ENCODE assay signal across 10 mouse cellular contexts in genomic region chr1:151863797-151864147, GRCm38 (mm10).
DNase-seq lines count a peak whose midpoint lies in the region; ATAC-seq lines count a peak whose summit lies in the region.
"Had no signal": no experiment of that assay in that cellular context is flagged by ENCODE, and none has a peak within 500 bp of the region (broad histone marks: within the 10 kb centered on the region; RNA-seq: fewer than 3 reads in every experiment).

No protein-coding gene starts in this region.

- DNase-seq in forebrain, embryonic 11.5 days (ENCODE audit: low spot score): no peak
- DNase-seq in midbrain, embryonic 10.5 days (ENCODE audit: low spot score): no peak
- DNase-seq in midbrain, embryonic 14.5 days: no peak
- DNase-seq in kidney, postnatal 25 days: peak; percentile 46 to 51
- DNase-seq in testis, postnatal 10 days (ENCODE audit: low spot score): peak; percentile 74
- no peak for DNase-seq in layer of hippocampus, adult 11-12 months (ENCODE audit: low spot score)
- DNase-seq: thymus, postnatal 36 days had no signal

- no peaks in the 10 kb centered on the region for H3K27me3 ChIP-seq in forebrain, embryonic 13.5 days
- no peaks in the 10 kb centered on the region for H3K27me3 ChIP-seq in forebrain, embryonic 11.5 days (ENCODE audit: control insufficient read depth, insufficient read depth, low read length)
- H3K27me3 ChIP-seq in midbrain, embryonic 10.5 days (ENCODE audit: low read depth, poor library complexity, severe bottlenecking): no peaks in the 10 kb centered on the region
- no peaks in the 10 kb centered on the region for H3K27me3 ChIP-seq in midbrain, embryonic 14.5 days (ENCODE audit: control insufficient read depth, insufficient read depth, low read length)
- H3K27me3 ChIP-seq in forebrain, embryonic 16.5 days (replicated peaks; ENCODE audit: control insufficient read depth, insufficient read depth, low read length): no peaks in the 10 kb centered on the region
- H3K27me3 ChIP-seq: neural tube, embryonic 13.5 days had no signal

- ATAC-seq in forebrain, embryonic 13.5 days: 0 out of 2 replicates have a peak, but pooled peaks have one; percentile 30
- ATAC-seq in forebrain, embryonic 11.5 days (replicated peaks; ENCODE audit: low FRiP score): no peak
- no peak for ATAC-seq in midbrain, embryonic 14.5 days (ENCODE audit: low FRiP score, low TSS enrichment)
- ATAC-seq in forebrain, embryonic 16.5 days: no peak

- WGBS in forebrain, embryonic 13.5 days: 90% methylated on average over 12 of the region's 12 CpGs
- 92% methylated on average over 12 of the region's 12 CpGs for WGBS in forebrain, embryonic 11.5 days
- 95% methylated on average over 12 of the region's 12 CpGs for WGBS in midbrain, embryonic 10.5 days
- WGBS in midbrain, embryonic 14.5 days: 89% methylated on average over 12 of the region's 12 CpGs
- WGBS in forebrain, embryonic 16.5 days: 88% methylated on average over 12 of the region's 12 CpGs

- no peak overlapping the region for H3K4me2 ChIP-seq in forebrain, embryonic 13.5 days
- no peak overlapping the region for H3K4me2 ChIP-seq in forebrain, embryonic 11.5 days (ENCODE audit: low read depth, low read length, severe bottlenecking)
- no peak overlapping the region for H3K4me2 ChIP-seq in midbrain, embryonic 14.5 days (ENCODE audit: low read length)
- H3K4me2 ChIP-seq in forebrain, embryonic 16.5 days (ENCODE audit: low read length): no peak overlapping the region
- H3K4me2 ChIP-seq: neural tube, embryonic 13.5 days had no signal

- no peaks in the 10 kb centered on the region for H3K4me1 ChIP-seq in forebrain, embryonic 13.5 days
- no peaks in the 10 kb centered on the region for H3K4me1 ChIP-seq in forebrain, embryonic 11.5 days (replicated peaks; ENCODE audit: control insufficient read depth, insufficient read depth, low read length)
- H3K4me1 ChIP-seq in midbrain, embryonic 10.5 days: no peaks in the 10 kb centered on the region
- H3K4me1 ChIP-seq in midbrain, embryonic 14.5 days (ENCODE audit: control insufficient read depth, insufficient read depth, low read length): no peaks in the 10 kb centered on the region
- no peaks in the 10 kb centered on the region for H3K4me1 ChIP-seq in forebrain, embryonic 16.5 days (replicated peaks; ENCODE audit: control insufficient read depth, insufficient read depth, low read length)
- H3K4me1 ChIP-seq: neural tube, embryonic 13.5 days had no signal

- no peaks in the 10 kb centered on the region for H3K9me3 ChIP-seq in forebrain, embryonic 13.5 days (replicated peaks)
- no peaks in the 10 kb centered on the region for H3K9me3 ChIP-seq in forebrain, embryonic 11.5 days (ENCODE audit: control insufficient read depth, low read length)
- H3K9me3 ChIP-seq in midbrain, embryonic 10.5 days (replicated peaks): no peaks in the 10 kb centered on the region
- no peaks in the 10 kb centered on the region for H3K9me3 ChIP-seq in midbrain, embryonic 14.5 days (ENCODE audit: control insufficient read depth, low read length)
- H3K9me3 ChIP-seq in forebrain, embryonic 16.5 days (ENCODE audit: control insufficient read depth, low read length): no peaks in the 10 kb centered on the region
- H3K9me3 ChIP-seq: neural tube, embryonic 13.5 days had no signal

- H3K9ac ChIP-seq in forebrain, embryonic 13.5 days: no peak overlapping the region
- H3K9ac ChIP-seq in forebrain, embryonic 11.5 days (ENCODE audit: low read length): no peak overlapping the region
- no peak overlapping the region for H3K9ac ChIP-seq in midbrain, embryonic 14.5 days (replicated peaks; ENCODE audit: low read length)
- H3K9ac ChIP-seq in forebrain, embryonic 16.5 days (replicated peaks; ENCODE audit: low read depth, low read length): no peak overlapping the region
- H3K9ac ChIP-seq: neural tube, embryonic 13.5 days had no signal

- H3K4me3 ChIP-seq in forebrain, embryonic 13.5 days: no peak overlapping the region
- H3K4me3 ChIP-seq in forebrain, embryonic 11.5 days (ENCODE audit: low read depth, low read length): no peak overlapping the region
- H3K4me3 ChIP-seq in midbrain, embryonic 10.5 days: no peak overlapping the region
- H3K4me3 ChIP-seq in midbrain, embryonic 14.5 days (replicated peaks; ENCODE audit: low read depth, low read length): no peak overlapping the region
- H3K4me3 ChIP-seq in forebrain, embryonic 16.5 days (replicated peaks; ENCODE audit: low read length): no peak overlapping the region
- H3K4me3 ChIP-seq: neural tube, embryonic 13.5 days had no signal

- no peaks in the 10 kb centered on the region for H3K36me3 ChIP-seq in forebrain, embryonic 13.5 days (ENCODE audit: poor library complexity, severe bottlenecking)
- no peaks in the 10 kb centered on the region for H3K36me3 ChIP-seq in forebrain, embryonic 11.5 days (ENCODE audit: control insufficient read depth, insufficient read depth, low read length)
- no peaks in the 10 kb centered on the region for H3K36me3 ChIP-seq in midbrain, embryonic 10.5 days
- H3K36me3 ChIP-seq in midbrain, embryonic 14.5 days (ENCODE audit: control insufficient read depth, insufficient read depth, low read length): no peaks in the 10 kb centered on the region
- no peaks in the 10 kb centered on the region for H3K36me3 ChIP-seq in forebrain, embryonic 16.5 days (ENCODE audit: control insufficient read depth, insufficient read depth)
- H3K36me3 ChIP-seq: neural tube, embryonic 13.5 days had no signal

- H3K27ac ChIP-seq in forebrain, embryonic 13.5 days: no peak overlapping the region
- H3K27ac ChIP-seq in forebrain, embryonic 11.5 days (ENCODE audit: low read depth, low read length): no peak overlapping the region
- 0 out of 2 replicates have a peak overlapping the region, but pooled peaks have one; percentile 13 for H3K27ac ChIP-seq in midbrain, embryonic 10.5 days (replicated peaks)
- no peak overlapping the region for H3K27ac ChIP-seq in midbrain, embryonic 14.5 days (replicated peaks; ENCODE audit: low read depth, low read length)
- no peak overlapping the region for H3K27ac ChIP-seq in forebrain, embryonic 16.5 days (ENCODE audit: low read length)
- H3K27ac ChIP-seq: neural tube, embryonic 13.5 days had no signal

Comparison
In these comparisons a context has a peak if more than half of its experiments do, and no peak if none do; other contexts are left out.
1. DNase-seq: peak in kidney, postnatal 25 days (2 of 2) and testis, postnatal 10 days (single experiment); none in forebrain, embryonic 11.5 days (single experiment), midbrain, embryonic 10.5 days (single experiment), midbrain, embryonic 14.5 days (single experiment) and layer of hippocampus, adult 11-12 months (single experiment).